Mouse (Mus musculus) small intestine, adult 2 months (tissue): ENCODE results near the gene Tecpr1.

ENCODE experiments used
- CTCF ChIP-seq: fragments of 200-500 bp; IDR thresholded peaks from 2 replicates; pipeline ENCODE4 v1.5.1; 2012; ENCODE audit warnings: low read depth, mild to moderate bottlenecking, control low read depth, inconsistent platforms, low read length, moderate library complexity, mixed read lengths; ENCODE audit not compliant: insufficient replicate concordance, insufficient read length; ENCODE audit errors: extremely low read depth
- POLR2A ChIP-seq: fragments of 200-500 bp; IDR thresholded peaks from 2 replicates; pipeline ENCODE4 v1.6.1; 2012; ENCODE audit warnings: low read depth, mild to moderate bottlenecking, control low read depth, inconsistent platforms, low read length, moderate library complexity

GRCm38 (mm10) chr5:144182542-144183247 is 40.7 kb downstream of the Tecpr1 start:
- TF ChIP-seq CTCF, result no peak
- TF ChIP-seq POLR2A, result no peak
